Mouse (Mus musculus): ENCODE results near the gene Acot7.

Gene Acot7

DNA sequence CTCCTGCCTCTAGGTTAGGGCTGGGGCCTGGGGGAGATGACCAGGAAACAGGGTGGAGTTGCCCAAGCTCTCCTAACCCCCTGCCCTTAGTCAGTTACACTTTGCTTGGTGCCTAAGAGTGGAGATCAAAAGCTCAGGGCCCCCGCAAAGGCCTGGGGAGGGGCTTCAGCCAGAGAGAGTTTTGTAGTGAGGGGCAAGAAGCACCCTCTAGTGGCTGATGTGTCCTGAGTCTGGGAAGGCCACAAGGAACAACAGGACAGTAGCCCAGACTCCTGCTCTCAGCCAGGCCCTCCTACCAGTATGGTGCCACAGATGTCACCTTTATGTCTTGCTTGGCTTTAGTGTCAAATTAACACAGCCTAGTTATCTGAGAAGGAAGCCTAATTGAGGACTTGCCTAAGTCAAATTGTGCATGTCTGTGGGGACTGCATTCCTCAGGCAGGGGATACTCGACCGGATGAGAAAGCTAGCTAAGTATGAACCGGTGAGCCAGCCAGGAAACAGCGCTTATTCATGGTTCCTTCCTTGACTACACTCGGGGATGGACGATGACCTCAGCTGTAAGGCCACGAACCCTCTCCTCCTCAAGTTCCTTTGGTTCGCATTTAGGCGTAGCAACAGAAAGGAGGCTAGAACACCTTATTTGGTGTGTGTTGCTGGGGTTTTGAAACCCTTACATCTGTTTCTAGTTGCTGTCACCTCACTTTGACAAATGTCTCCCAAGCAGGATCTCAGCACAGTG is 116.4 kb downstream of the Acot7 start:
- DNase-seq (ENCODE audit: low spot score in 2 of 2): no peak

GRCm38 (mm10) chr4:152295916-152296315 is 118.0 kb downstream of the Acot7 start:
- DNase-seq (ENCODE audit: low spot score in 2 of 2): no peak

DNA sequence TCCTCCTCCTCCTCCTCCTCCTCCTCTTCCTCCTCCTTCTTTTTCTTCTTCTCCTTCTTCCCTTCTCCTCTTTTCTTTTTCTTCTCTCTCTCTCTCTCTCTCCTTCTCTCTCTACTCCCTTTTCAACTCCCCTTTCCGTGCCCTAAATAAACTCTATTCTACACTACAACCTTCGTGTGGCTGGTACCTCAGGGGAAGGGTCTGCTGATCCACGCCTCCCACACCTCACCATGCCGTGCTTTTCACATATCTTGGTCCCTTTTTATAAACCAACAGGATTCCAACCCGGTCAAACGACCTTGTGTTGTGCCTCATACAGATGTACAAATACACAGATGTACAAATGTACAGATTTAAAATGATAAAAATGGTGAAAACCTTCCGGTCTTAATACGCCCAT is 118.4 kb downstream of the Acot7 start:
- DNase-seq (ENCODE audit: low spot score in 2 of 2): no peak

GRCm38 (mm10) chr4:152296874-152297861 is 119.2 kb downstream of the Acot7 start, which contains the start of gene Icmt:
TSS of gene Icmt (plus strand) at chr4:152297227.
- DNase-seq (ENCODE audit: low spot score in 2 of 2): peak; percentile 99 to 100

DNA sequence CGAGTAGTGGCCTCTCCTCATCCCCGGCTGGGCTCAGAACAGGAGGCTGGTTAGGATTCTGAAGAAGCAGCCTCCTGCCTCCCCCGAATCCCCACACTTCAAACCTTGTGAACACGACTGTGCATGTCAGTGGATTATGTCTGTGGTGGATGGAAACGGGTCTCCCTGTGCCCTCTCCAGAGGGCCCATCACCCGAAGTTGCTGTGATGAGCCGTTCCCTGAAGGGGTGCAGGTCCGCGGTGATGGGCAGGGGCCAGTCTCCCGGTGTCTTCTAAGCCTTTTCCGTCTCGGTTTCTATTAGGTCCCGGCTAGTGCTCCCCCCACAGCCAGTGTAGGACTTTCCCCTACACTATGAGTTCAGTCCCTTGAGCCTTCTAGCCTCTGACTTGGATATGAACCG is 120.9 kb downstream of the Acot7 start:
- DNase-seq (ENCODE audit: low spot score in 2 of 2): no peak

GRCm38 (mm10) chr4:152300375-152300774 is 122.4 kb downstream of the Acot7 start:
- no peak for DNase-seq (ENCODE audit: low spot score in 2 of 2)

- DNase-seq (ENCODE audit: low spot score in 2 of 2): no peak
Observed at GRCm38 (mm10) chr4:152302012-152302411, 124.1 kb downstream of the Acot7 start.

- no peak for DNase-seq (ENCODE audit: low spot score in 2 of 2)
Observed at GRCm38 (mm10) chr4:152303172-152303571, 125.2 kb downstream of the Acot7 start.

- no peak for DNase-seq (ENCODE audit: low spot score in 2 of 2)
Observed at GRCm38 (mm10) chr4:152304685-152305084, 126.8 kb downstream of the Acot7 start.

DNA sequence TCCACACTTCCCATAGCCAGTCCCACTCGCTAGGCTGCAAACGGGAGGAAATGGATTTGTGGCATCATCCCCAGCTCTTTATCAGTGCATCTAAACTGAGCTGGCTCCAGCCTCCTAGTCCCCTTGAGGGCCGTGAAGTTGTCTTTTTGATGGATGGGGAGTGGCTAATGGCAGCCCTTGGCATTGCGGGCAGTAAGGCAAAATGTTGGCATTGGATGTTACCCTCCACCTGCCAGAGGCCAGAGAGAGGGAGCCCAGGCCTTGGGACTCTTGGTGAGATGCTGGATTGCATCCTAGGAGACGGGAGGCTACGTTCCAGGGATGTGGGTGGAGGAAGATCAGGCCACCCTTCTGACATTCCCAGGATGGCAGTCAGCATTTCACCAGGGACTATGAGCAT is 128.1 kb downstream of the Acot7 start:
- DNase-seq (ENCODE audit: low spot score in 2 of 2): no peak

- no peak for DNase-seq (ENCODE audit: low spot score in 2 of 2)
Observed at GRCm38 (mm10) chr4:152307542-152307941, 129.6 kb downstream of the Acot7 start.

- no peak for DNase-seq (ENCODE audit: low spot score in 2 of 2)
Observed at GRCm38 (mm10) chr4:152312186-152312585, 134.3 kb downstream of the Acot7 start.

- no peak for DNase-seq (ENCODE audit: low spot score in 2 of 2)
Observed at GRCm38 (mm10) chr4:152313211-152313632, 135.3 kb downstream of the Acot7 start.

- DNase-seq (ENCODE audit: low spot score in 2 of 2): no peak
Observed at GRCm38 (mm10) chr4:152313934-152314333, 136.0 kb downstream of the Acot7 start.

- DNase-seq (ENCODE audit: low spot score in 2 of 2): no peak
Observed at GRCm38 (mm10) chr4:152315498-152316213, 137.7 kb downstream of the Acot7 start.

GRCm38 (mm10) chr4:152317631-152318033 is 139.7 kb downstream of the Acot7 start:
- no peak for DNase-seq (ENCODE audit: low spot score in 2 of 2)

GRCm38 (mm10) chr4:152318517-152319234 is 140.7 kb downstream of the Acot7 start, which contains the start of gene Rnf207:
TSS of gene Rnf207 (minus strand) at chr4:152318993.
- DNase-seq (ENCODE audit: low spot score in 2 of 2): peak; percentile 59 to 62
